Mouse (Mus musculus) neural tube, embryonic 13.5 days (tissue): ENCODE data around the gene Kbtbd12. TPM values are rescaled to one million over a fixed set of nuclear protein-coding genes. Genes with fewer than 3 reads are reported as not detected.

Source experiments
- ATAC-seq: fragments of 200-750 bp; cut with Nextera tagmentation; 2 replicates; pipeline ENCODE4 v1.8.0; 2017; ENCODE audit warnings: low read depth, mild to moderate bottlenecking, moderate TSS enrichment, moderate library complexity
- H3K27ac ChIP-seq: fragments of 300-500 bp; sonication (generic); replicated peaks from 2 replicates; pipeline ENCODE4 v1.5.1; 2015; ENCODE audit warnings: moderate library complexity, mild to moderate bottlenecking, inconsistent platforms
- H3K27me3 ChIP-seq: fragments of 300-500 bp; sonication (generic); 2 replicates; pipeline ENCODE4 v1.6.1; 2015; ENCODE audit warnings: mild to moderate bottlenecking, inconsistent platforms
- H3K36me3 ChIP-seq: fragments of 300-500 bp; sonication (generic); 2 replicates; pipeline ENCODE4 v1.6.1; 2015; ENCODE audit warnings: mild to moderate bottlenecking, inconsistent platforms
- H3K4me1 ChIP-seq: fragments of 300-500 bp; sonication (generic); replicated peaks from 2 replicates; pipeline ENCODE4 v1.6.1; 2015; ENCODE audit warnings: inconsistent platforms
- H3K4me2 ChIP-seq: fragments of 300-500 bp; sonication (generic); 2 replicates; pipeline ENCODE4 v1.6.1; 2015; ENCODE audit warnings: inconsistent platforms, mild to moderate bottlenecking, moderate library complexity
- H3K4me3 ChIP-seq: fragments of 300-500 bp; sonication (generic); 2 replicates; pipeline ENCODE4 v1.5.1; 2015; ENCODE audit warnings: mild to moderate bottlenecking, inconsistent platforms
- H3K9ac ChIP-seq: fragments of 300-500 bp; sonication (generic); 2 replicates; pipeline ENCODE4 v1.6.1; 2015; ENCODE audit warnings: moderate library complexity, mild to moderate bottlenecking, inconsistent platforms
- H3K9me3 ChIP-seq: fragments of 300-500 bp; sonication (generic); 2 replicates; pipeline ENCODE4 v1.6.1; 2016; ENCODE audit warnings: inconsistent platforms
- WGBS: fragments of 180-500 bp; shearing (Covaris S2); methylation state at CpG from one replicate; pipeline ENCODE4 v1.1.7; 2015; 5-methylcytosine and 5-hydroxymethylcytosine counted together
- polyA plus RNA-seq: library from polyadenylated mRNA; unstranded; fragments of >200 nt; fragmentation: Nextera tagmentation; extraction: Ambion mirVana; gene quantifications from 2 replicates; pipeline ENCODE4 v1.2.1, GENCODE M21; 2015

The Kbtbd12 gene
- 0.47 TPM in 1 of 2 replicates, not detected in the other for polyA plus RNA-seq

DNA sequence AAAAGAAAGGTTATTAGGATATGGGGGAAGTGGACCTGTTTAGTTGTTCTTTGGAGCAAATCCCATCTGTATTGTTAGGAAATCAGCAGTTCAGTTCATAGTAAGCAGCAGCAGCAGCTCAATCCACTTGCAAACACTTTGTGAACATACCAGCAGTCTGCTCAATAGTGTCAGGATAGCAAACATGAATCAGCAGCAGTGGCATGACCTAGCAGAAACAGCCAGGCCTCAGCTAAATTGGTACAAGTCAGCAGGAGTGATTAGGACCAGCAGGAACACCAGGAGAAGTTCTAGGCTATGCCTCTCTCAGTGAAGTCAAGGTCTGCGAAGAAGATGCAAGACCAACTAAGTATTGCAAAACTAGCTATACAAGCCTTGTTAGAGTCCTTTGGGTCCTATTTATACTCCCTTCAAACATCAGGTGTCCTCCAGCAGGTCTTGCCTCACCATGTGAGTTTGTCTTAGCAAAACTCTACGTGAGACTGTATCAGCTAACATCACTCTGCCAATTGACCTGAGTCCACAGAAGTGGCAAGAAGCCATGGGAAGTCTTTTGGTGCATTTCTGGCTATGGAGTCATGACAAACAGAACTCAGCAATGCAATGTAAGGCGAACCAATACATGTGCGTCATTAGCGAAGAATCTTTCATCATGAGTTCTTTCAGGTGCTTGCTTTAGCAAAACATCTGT, at the start of gene Kbtbd12:
Gene Kbtbd12, minus strand, starts transcription at position 340 of the 691 bp plus-strand sequence.
- peak within 1 kb of the TSS; percentile 79 for H3K27ac ChIP-seq

DNA sequence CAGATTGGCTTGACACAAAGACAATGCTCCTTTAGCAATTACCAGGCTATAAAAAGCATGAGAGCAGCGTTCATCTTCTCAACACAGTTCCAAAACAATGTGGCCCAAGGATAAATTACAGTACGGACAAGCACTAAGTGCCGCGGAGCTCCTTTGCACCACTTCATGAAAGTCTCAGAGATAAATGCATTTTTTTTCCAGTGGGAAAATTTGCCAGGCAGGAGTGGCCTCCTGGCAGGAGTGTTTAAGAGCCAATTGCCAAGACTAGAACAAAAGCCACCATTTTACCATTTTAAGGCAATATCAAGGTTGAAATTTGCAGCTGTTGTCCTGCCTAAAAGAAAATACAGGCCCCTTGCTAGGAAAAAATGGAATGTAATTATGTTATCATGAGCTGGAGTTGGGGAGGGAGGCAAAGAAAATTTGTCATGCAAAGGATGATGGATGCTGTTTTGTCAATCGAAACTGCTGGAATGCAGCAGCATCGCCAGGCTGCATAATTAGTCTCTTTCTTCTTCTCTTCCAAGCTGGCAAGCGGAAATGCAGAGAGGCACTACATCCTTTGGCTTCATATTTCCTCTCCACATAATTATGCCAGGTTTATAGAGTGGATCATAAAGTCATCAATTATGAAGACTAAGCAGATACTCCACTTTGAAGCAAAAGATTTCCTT, 45.8 kb upstream of the Kbtbd12 start:
- 29% methylated on average over 7 of the region's 7 CpGs for WGBS
- no peak overlapping the region for H3K9ac ChIP-seq
- H3K4me1 ChIP-seq, result peaks cover 13% of the 10 kb centered on the region
- ATAC-seq, result no peak
- H3K9me3 ChIP-seq, result no peaks in the 10 kb centered on the region
- H3K27ac ChIP-seq, result peak overlapping the region; percentile 38; the same call in 1 of the 2 replicates
- H3K4me2 ChIP-seq, result no peak overlapping the region
- H3K4me3 ChIP-seq, result no peak overlapping the region
- no peaks in the 10 kb centered on the region for H3K27me3 ChIP-seq
- no peaks in the 10 kb centered on the region for H3K36me3 ChIP-seq

More for the DNA sequence above, at the start of gene Kbtbd12:
- no peak within 1 kb of the TSS for H3K4me2 ChIP-seq
- WGBS, result 93% methylated on average over 5 of the region's 5 CpGs
- H3K9ac ChIP-seq, result no peak within 1 kb of the TSS
- H3K4me3 ChIP-seq, result no peak within 1 kb of the TSS
- no peaks in the 10 kb centered on the region for H3K36me3 ChIP-seq
- ATAC-seq, result no peak
- H3K27me3 ChIP-seq, result no peaks in the 10 kb centered on the region
- H3K9me3 ChIP-seq, result 0 out of 2 replicates have a peak, but pooled peaks cover 7% of the 10 kb centered on the region
- peaks cover 20% of the 10 kb centered on the region for H3K4me1 ChIP-seq

DNA sequence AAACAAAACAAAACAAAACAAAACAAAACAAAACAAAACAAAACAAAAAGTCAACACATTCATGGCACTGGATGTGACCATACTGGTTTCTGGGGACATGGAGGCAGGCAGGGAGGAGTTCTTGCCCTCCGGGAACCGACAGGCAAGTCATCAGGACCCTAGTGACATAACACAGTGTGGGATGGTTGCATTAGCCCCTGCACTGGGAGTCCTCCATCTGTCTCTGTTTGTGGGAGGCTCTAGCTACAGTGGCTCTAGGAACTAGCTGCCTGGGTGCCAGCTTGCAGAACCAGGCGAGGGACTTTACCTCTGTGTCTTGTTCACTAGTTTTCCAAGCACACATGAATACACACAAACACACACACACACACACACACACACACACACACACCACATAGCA, 43.3 kb upstream of the Kbtbd12 start:
- 88% methylated on average over 3 of the region's 3 CpGs for WGBS
- Histone ChIP-seq H3K36me3 (no peaks in the 10 kb centered on the region), H3K27me3 (no peaks in the 10 kb centered on the region), H3K4me3 (no peak overlapping the region), H3K4me2 (no peak overlapping the region), H3K9ac (no peak overlapping the region), H3K9me3 (no peaks in the 10 kb centered on the region), H3K27ac (no peak overlapping the region), H3K4me1 (peaks cover 13% of the 10 kb centered on the region)
- no peak for ATAC-seq

DNA sequence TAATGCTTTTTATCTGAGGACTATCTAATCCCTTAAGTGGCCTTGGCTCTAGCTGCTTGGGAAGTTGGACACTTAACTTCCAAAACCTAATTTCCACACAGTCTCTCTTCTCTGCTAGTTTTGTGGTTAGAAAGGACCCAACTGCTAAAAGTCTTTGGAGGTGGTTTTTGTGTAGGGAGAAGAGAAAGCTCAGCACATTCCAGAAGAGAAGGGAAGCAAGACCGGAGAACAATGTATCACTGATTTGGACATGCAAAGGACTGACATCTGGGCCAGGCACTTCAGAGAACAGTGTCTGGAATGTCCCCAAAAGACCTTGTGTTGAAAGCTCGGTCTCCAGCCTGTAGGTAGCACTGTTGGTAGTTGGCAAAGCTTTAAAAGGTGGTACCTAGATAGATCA, 40.0 kb upstream of the Kbtbd12 start:
- whole genome bisulfite sequencing, result 75% methylated on average over 2 of the region's 2 CpGs
- H3K9me3 ChIP-seq, result no peaks in the 10 kb centered on the region

DNA sequence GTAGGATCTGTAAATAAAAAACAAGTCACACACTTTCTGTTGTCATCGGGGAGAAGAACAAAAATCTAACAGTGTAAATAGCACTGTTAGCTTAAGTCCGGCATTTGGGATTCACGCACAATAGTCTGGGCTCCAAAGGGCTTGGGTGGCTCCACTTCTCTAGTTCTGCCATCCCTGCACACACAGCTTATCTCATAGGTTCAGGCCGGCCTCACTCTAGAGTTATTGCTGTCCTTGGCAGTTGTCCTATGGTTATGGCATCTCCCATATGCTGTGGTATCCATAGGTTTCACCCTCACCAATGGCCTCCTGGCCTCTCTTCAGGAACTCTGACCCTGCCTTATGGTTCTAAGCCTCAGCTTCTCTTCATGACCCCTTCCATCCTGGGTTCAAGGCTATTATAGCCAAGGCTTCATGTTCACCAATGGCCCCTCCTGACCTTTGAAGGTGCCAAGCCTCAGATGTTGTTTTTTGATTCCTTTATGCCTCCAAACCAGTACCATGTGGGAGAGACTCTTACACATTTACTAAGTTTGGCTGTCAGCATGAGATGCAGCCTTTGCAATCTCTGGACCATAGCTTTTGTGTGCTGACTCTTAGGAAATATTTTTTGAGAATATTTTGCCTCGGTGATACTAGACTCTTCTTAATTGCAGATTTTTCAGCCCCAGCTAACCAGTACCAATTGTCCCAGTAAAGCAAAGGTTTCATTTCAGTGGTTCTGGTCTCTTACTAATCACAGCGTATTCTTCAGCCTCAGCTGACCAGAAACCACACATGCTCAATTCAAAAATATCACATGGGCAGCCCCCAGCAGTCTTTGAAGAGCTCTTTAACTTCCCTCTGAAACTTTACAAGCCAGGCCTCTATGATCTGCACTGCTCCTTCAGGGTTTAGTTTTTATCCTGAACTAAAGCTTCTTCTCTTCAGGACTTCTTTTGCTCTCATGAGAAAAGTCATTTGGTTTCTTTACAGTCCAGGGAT, 39.3 kb upstream of the Kbtbd12 start:
- Histone ChIP-seq H3K4me3 (no peak overlapping the region), H3K36me3 (no peaks in the 10 kb centered on the region), H3K9ac (no peak overlapping the region), H3K4me1 (no peaks in the 10 kb centered on the region), H3K9me3 (no peaks in the 10 kb centered on the region), H3K27me3 (no peaks in the 10 kb centered on the region), H3K27ac (no peak overlapping the region), H3K4me2 (no peak overlapping the region)
- WGBS, result 92% methylated on average over 6 of the region's 6 CpGs
- no peak for ATAC-seq

More for the DNA sequence above, 40.0 kb upstream of the Kbtbd12 start:
- H3K27me3 ChIP-seq, result no peaks in the 10 kb centered on the region
- H3K27ac ChIP-seq, result no peak overlapping the region
- H3K4me2 ChIP-seq, result no peak overlapping the region
- no peak overlapping the region for H3K9ac ChIP-seq
- no peaks in the 10 kb centered on the region for H3K4me1 ChIP-seq
- H3K36me3 ChIP-seq, result no peaks in the 10 kb centered on the region
- no peak overlapping the region for H3K4me3 ChIP-seq
- no peak for ATAC-seq

DNA sequence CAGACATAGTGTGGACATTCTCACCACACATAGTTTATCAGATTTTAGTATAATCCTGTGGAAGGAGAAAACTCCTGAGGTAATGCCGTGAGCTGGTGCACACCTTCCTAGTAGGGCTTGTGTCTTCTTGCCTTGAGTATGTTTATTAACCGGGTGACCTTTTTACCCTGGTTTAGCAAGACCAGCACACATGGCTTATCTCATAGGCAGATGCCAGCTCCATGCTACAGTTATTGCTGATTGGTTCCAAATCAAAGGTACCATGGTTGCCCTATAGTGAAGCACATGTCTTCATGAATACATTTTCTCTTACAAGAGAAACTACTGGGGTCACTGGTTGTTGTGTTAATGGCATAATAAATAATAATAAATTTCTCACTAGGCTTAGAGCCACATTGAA, 38.1 kb upstream of the Kbtbd12 start:
- H3K27ac ChIP-seq, result no peak overlapping the region
- H3K9me3 ChIP-seq, result no peaks in the 10 kb centered on the region
- H3K27me3 ChIP-seq, result no peaks in the 10 kb centered on the region
- H3K4me3 ChIP-seq, result no peak overlapping the region
- no peaks in the 10 kb centered on the region for H3K36me3 ChIP-seq
- 91% methylated on average over 2 of the region's 2 CpGs for WGBS
- no peak for ATAC-seq
- H3K4me2 ChIP-seq, result no peak overlapping the region
- no peak overlapping the region for H3K9ac ChIP-seq
- H3K4me1 ChIP-seq, result no peaks in the 10 kb centered on the region

DNA sequence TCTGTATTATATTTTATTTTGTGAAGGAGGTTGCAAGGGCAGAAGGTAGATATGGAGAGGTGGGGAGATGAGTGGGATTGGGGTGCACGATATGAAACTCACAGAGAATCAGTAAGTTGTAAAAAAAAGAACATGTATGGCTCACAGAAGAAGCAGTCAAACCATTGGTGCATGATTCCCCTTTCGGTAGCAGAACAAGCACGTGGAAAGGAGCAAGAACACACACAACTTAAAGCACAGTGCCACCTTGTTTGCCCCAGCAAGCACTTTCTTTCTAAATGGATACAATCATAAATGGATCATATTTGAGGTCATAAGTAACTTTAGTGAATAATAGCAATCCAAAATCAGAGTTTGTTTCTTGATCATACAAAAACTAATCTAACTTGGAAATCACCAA, 24.5 kb upstream of the Kbtbd12 start:
- Histone ChIP-seq H3K4me2 (no peak overlapping the region), H3K4me3 (no peak overlapping the region), H3K27ac (no peak overlapping the region), H3K9me3 (no peaks in the 10 kb centered on the region), H3K4me1 (no peaks in the 10 kb centered on the region), H3K27me3 (no peaks in the 10 kb centered on the region), H3K9ac (no peak overlapping the region), H3K36me3 (no peaks in the 10 kb centered on the region)
- no peak for ATAC-seq
- 79% methylated on average over 3 of the region's 3 CpGs for WGBS

DNA sequence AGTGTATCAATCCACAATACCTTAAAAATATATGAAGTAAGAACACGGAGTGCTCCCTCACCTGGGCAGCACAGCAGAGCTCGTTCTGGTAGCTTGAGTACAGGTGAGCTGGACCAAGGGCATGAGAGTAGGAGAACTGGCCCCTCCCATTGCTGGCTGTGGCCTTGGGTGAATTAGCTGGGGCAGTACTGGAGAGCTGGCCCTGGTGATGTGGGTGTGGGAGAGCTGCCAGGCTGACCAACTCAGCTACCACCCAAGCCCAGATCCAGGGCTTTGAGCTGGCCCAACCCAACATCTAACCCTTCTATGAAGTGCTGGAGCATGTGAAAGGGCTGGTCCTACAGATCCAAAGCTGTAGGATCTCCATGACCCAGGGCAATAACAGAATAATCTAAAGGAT, 23.9 kb upstream of the Kbtbd12 start:
- WGBS, result 89% methylated on average over 2 of the region's 2 CpGs
- H3K4me2 ChIP-seq, result no peak overlapping the region

DNA sequence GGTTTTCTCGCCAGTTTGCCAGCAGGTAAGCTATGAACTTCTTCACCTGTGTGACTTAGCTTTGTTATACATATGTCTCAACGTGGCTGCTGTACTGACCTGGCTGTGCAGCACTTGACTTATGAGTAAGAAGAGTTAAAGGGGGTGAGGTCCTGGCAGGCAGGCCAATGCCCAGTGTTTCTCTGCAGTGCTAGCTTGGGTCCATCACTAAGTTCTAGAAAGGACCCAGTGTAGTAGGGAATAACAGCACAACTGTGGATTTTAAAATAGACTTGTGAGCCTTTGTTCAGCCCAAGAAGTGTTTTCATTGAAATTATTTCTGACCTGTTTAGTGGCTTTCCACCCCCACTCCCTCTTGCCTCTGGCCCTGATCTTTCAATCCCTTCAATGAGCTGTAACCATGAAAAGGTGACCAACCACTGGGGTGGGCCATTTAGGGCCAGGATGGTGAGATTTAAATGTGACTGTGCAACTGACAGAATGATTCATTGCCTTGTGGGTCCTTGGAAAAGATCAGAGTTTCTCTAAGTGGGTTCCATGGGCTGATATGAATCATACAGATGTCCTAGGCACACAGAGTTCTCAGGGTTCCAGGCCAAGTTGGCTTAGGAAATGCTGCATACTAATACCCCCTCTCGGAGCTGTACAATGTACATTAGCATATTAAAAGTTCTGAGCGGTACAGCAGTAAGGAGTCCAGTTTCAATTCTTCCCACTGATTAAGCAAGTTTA, 10.0 kb upstream of the Kbtbd12 start:
- Histone ChIP-seq H3K4me3 (no peak overlapping the region), H3K27ac (no peak overlapping the region), H3K9ac (no peak overlapping the region), H3K9me3 (0 out of 2 replicates have a peak, but pooled peaks cover 2% of the 10 kb centered on the region), H3K36me3 (no peaks in the 10 kb centered on the region), H3K4me1 (peaks cover 6% of the 10 kb centered on the region; the same call in 1 of the 2 replicates), H3K4me2 (no peak overlapping the region), H3K27me3 (no peaks in the 10 kb centered on the region)
- no peak for ATAC-seq
- WGBS, result 49% methylated on average over 4 of the region's 4 CpGs

More for the DNA sequence above, 23.9 kb upstream of the Kbtbd12 start:
- Histone ChIP-seq H3K4me1 (no peaks in the 10 kb centered on the region), H3K27me3 (no peaks in the 10 kb centered on the region), H3K9me3 (no peaks in the 10 kb centered on the region), H3K27ac (no peak overlapping the region), H3K9ac (no peak overlapping the region), H3K4me3 (no peak overlapping the region), H3K36me3 (no peaks in the 10 kb centered on the region)
- ATAC-seq, result no peak

DNA sequence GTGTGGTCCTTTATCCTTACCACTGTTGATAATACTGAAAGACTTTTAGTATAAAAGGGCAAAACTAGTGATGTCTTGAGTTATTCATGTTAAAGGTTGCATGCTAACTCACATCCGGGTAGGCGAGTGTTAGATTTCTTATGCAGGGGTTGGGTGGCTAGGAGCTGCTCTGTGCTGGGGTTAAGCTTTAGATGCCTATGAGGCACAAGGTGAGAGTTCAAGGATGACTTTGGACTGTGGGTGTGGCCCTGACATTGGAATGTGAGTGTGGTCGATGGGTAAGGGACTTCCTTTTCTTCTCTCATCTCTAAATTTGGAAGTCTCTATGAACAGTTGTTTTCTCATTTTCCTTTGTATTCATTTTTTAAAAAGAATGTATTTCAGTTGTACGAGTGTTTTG, 7.0 kb upstream of the Kbtbd12 start:
- no peak for ATAC-seq
- 89% methylated on average over 4 of the region's 4 CpGs for WGBS

DNA sequence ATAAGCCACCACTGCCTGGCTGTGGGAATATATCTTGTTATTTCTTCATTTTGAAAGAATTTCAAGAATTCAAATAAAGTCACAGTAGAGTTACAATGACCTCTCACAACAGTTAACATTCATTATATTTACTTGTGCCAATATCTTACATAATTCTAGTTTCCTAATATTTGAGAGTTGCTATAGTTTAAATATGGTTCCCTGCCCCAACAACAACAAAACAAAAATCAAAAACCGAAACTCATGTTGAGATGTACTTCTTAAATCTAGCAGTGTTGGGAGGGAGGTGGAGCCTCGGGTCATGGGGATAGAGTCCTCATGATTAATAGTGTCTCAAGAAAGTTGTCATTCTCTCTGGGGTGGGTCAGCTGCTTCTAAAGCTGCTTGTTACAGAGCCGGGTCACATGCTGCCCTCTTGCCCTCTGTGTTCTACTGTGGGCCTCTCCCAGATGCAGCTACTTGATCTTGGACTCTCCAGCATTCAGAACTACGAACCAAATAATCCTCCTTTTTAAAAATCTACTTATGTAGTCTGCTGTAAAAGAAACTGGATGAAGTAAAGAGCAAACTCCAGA, 3.7 kb upstream of the Kbtbd12 start:
- 71% methylated on average over 4 of the region's 4 CpGs for WGBS
- H3K4me2 ChIP-seq, result no peak overlapping the region
- no peak overlapping the region for H3K27ac ChIP-seq
- H3K9ac ChIP-seq, result no peak overlapping the region
- H3K27me3 ChIP-seq, result no peaks in the 10 kb centered on the region
- H3K4me3 ChIP-seq, result no peak overlapping the region
- no peak for ATAC-seq
- H3K9me3 ChIP-seq, result 0 out of 2 replicates have a peak, but pooled peaks cover 9% of the 10 kb centered on the region
- peaks cover 20% of the 10 kb centered on the region for H3K4me1 ChIP-seq
- no peaks in the 10 kb centered on the region for H3K36me3 ChIP-seq

More for the DNA sequence above, 7.0 kb upstream of the Kbtbd12 start:
- H3K4me3 ChIP-seq, result no peak overlapping the region
- no peak overlapping the region for H3K4me2 ChIP-seq
- no peak overlapping the region for H3K9ac ChIP-seq
- H3K27me3 ChIP-seq, result no peaks in the 10 kb centered on the region
- no peak overlapping the region for H3K27ac ChIP-seq
- peaks cover 16% of the 10 kb centered on the region for H3K4me1 ChIP-seq
- H3K9me3 ChIP-seq, result 0 out of 2 replicates have a peak, but pooled peaks cover 2% of the 10 kb centered on the region
- no peaks in the 10 kb centered on the region for H3K36me3 ChIP-seq
